Mouse (Mus musculus): ENCODE measurements around the gene Laptm5. TPM values are rescaled to one million over a fixed set of nuclear protein-coding genes. Genes with fewer than 3 reads are reported as not detected.

Gene Laptm5
- polyA plus RNA-seq, 1 experiment from 2014 or later = 25.9 TPM

GRCm38 (mm10) chr4:130921986-130922385 lies 9.1 kb downstream of the Laptm5 start:
- ATAC-seq (ENCODE audit: extremely low read depth, insufficient number of reproducible peaks, low FRiP score, low TSS enrichment) = no peak
- 59% methylated on average over 10 of the region's 10 CpGs for WGBS

GRCm38 (mm10) chr4:130926274-130926673 lies 13.3 kb downstream of the Laptm5 start:
- 0 out of 2 replicates have a peak, but pooled peaks cover 6% of the 10 kb centered on the region for H3K27me3 ChIP-seq (replicated peaks)
- H3K4me3 ChIP-seq = no peak overlapping the region
- no peak overlapping the region for H3K27ac ChIP-seq (replicated peaks)
- H3K4me2 ChIP-seq = no peak overlapping the region
- no peaks in the 10 kb centered on the region for H3K36me3 ChIP-seq
- no peak overlapping the region for H3K9ac ChIP-seq
- no peaks in the 10 kb centered on the region for H3K9me3 ChIP-seq
- WGBS = 49% methylated on average over 6 of the region's 6 CpGs
- no peak for ATAC-seq (ENCODE audit: extremely low read depth, insufficient number of reproducible peaks, low FRiP score, low TSS enrichment)
- peaks cover under 1% of the 10 kb centered on the region; the same call in 1 of the 2 replicates for H3K4me1 ChIP-seq

More at GRCm38 (mm10) chr4:130921986-130922385, 9.1 kb downstream of the Laptm5 start:
- Histone ChIP-seq H3K4me1 (peaks cover 18% of the 10 kb centered on the region), H3K4me3 (no peak overlapping the region), H3K27ac (replicated peaks) (no peak overlapping the region), H3K27me3 (replicated peaks) (no peaks in the 10 kb centered on the region), H3K9me3 (no peaks in the 10 kb centered on the region), H3K4me2 (no peak overlapping the region), H3K9ac (no peak overlapping the region), H3K36me3 (no peaks in the 10 kb centered on the region)

- no peak overlapping the region for H3K4me3 ChIP-seq
- ATAC-seq (ENCODE audit: extremely low read depth, insufficient number of reproducible peaks, low FRiP score, low TSS enrichment) = no peak
- no peak overlapping the region for H3K4me2 ChIP-seq
- H3K9me3 ChIP-seq = no peaks in the 10 kb centered on the region
- H3K9ac ChIP-seq = no peak overlapping the region
- H3K27ac ChIP-seq (replicated peaks) = no peak overlapping the region
- H3K36me3 ChIP-seq = no peaks in the 10 kb centered on the region
- 74% methylated on average over 12 of the region's 12 CpGs for WGBS
- H3K27me3 ChIP-seq (replicated peaks) = 0 out of 2 replicates have a peak, but pooled peaks cover 6% of the 10 kb centered on the region
- no peaks in the 10 kb centered on the region for H3K4me1 ChIP-seq
Observed at GRCm38 (mm10) chr4:130927821-130928220, 14.9 kb downstream of the Laptm5 start.

- Histone ChIP-seq H3K36me3 (no peaks in the 10 kb centered on the region), H3K9ac (no peak overlapping the region), H3K4me1 (0 out of 2 replicates have a peak, but pooled peaks cover 3% of the 10 kb centered on the region), H3K4me2 (no peak overlapping the region), H3K27ac (replicated peaks) (no peak overlapping the region), H3K27me3 (replicated peaks) (peaks cover 43% of the 10 kb centered on the region), H3K9me3 (no peaks in the 10 kb centered on the region), H3K4me3 (no peak overlapping the region)
- 42% methylated on average over 14 of the region's 14 CpGs for WGBS
- no peak for ATAC-seq (ENCODE audit: extremely low read depth, insufficient number of reproducible peaks, low FRiP score, low TSS enrichment)
Observed at GRCm38 (mm10) chr4:130942644-130943043, 29.7 kb downstream of the Laptm5 start.

GRCm38 (mm10) chr4:130944112-130944511 lies 31.2 kb downstream of the Laptm5 start, which contains the start of gene Matn1:
Gene Matn1 (plus strand): TSS chr4:130944385.
- no peak within 1 kb of the TSS for H3K4me3 ChIP-seq
- peaks cover 43% of the 10 kb centered on the region for H3K27me3 ChIP-seq (replicated peaks)
- ATAC-seq (ENCODE audit: extremely low read depth, insufficient number of reproducible peaks, low FRiP score, low TSS enrichment) = no peak
- no peaks in the 10 kb centered on the region for H3K36me3 ChIP-seq
- H3K27ac ChIP-seq (replicated peaks) = no peak within 1 kb of the TSS
- 21% methylated on average over 6 of the region's 6 CpGs for WGBS
- H3K9me3 ChIP-seq = no peaks in the 10 kb centered on the region
- no peak within 1 kb of the TSS for H3K9ac ChIP-seq
- H3K4me1 ChIP-seq = 0 out of 2 replicates have a peak, but pooled peaks cover 3% of the 10 kb centered on the region
- H3K4me2 ChIP-seq = no peak within 1 kb of the TSS

GRCm38 (mm10) chr4:130944779-130945178 lies 31.9 kb downstream of the Laptm5 start:
- H3K36me3 ChIP-seq = no peaks in the 10 kb centered on the region
- H3K27ac ChIP-seq (replicated peaks) = no peak overlapping the region
- no peak overlapping the region for H3K4me3 ChIP-seq
- 0 out of 2 replicates have a peak, but pooled peaks cover 3% of the 10 kb centered on the region for H3K4me1 ChIP-seq
- peaks cover 43% of the 10 kb centered on the region for H3K27me3 ChIP-seq (replicated peaks)
- no peak overlapping the region for H3K4me2 ChIP-seq
- 69% methylated on average over 7 of the region's 7 CpGs for WGBS
- H3K9ac ChIP-seq = no peak overlapping the region
- H3K9me3 ChIP-seq = no peaks in the 10 kb centered on the region
- ATAC-seq (ENCODE audit: extremely low read depth, insufficient number of reproducible peaks, low FRiP score, low TSS enrichment) = no peak

GRCm38 (mm10) chr4:130947094-130947647 lies 34.2 kb downstream of the Laptm5 start:
- H3K4me3 ChIP-seq = no peak overlapping the region
- no peaks in the 10 kb centered on the region for H3K36me3 ChIP-seq
- H3K9ac ChIP-seq = no peak overlapping the region
- H3K27me3 ChIP-seq (replicated peaks) = peaks cover 59% of the 10 kb centered on the region
- H3K4me1 ChIP-seq = 0 out of 2 replicates have a peak, but pooled peaks cover 3% of the 10 kb centered on the region
- no peak for ATAC-seq (ENCODE audit: extremely low read depth, insufficient number of reproducible peaks, low FRiP score, low TSS enrichment)
- WGBS = 14% methylated on average over 13 of the region's 13 CpGs
- no peaks in the 10 kb centered on the region for H3K9me3 ChIP-seq
- no peak overlapping the region for H3K4me2 ChIP-seq
- no peak overlapping the region for H3K27ac ChIP-seq (replicated peaks)

GRCm38 (mm10) chr4:130949821-130950384 lies 37.0 kb downstream of the Laptm5 start:
- Histone ChIP-seq H3K9ac (no peak overlapping the region), H3K4me2 (no peak overlapping the region), H3K4me3 (no peak overlapping the region), H3K27ac (replicated peaks) (no peak overlapping the region), H3K27me3 (replicated peaks) (peaks cover 49% of the 10 kb centered on the region), H3K4me1 (no peaks in the 10 kb centered on the region), H3K36me3 (no peaks in the 10 kb centered on the region), H3K9me3 (no peaks in the 10 kb centered on the region)
- ATAC-seq (ENCODE audit: extremely low read depth, insufficient number of reproducible peaks, low FRiP score, low TSS enrichment) = no peak
- 75% methylated on average over 35 of the region's 35 CpGs for WGBS

GRCm38 (mm10) chr4:130952531-130952930 lies 39.6 kb downstream of the Laptm5 start:
- H3K27ac ChIP-seq (replicated peaks) = no peak overlapping the region
- ATAC-seq (ENCODE audit: extremely low read depth, insufficient number of reproducible peaks, low FRiP score, low TSS enrichment) = no peak
- no peak overlapping the region for H3K4me2 ChIP-seq

GRCm38 (mm10) chr4:130957156-130957555 lies 44.2 kb downstream of the Laptm5 start:
- no peak overlapping the region for H3K4me2 ChIP-seq
- H3K9ac ChIP-seq = no peak overlapping the region
- no peak overlapping the region for H3K4me3 ChIP-seq
- peaks cover 40% of the 10 kb centered on the region for H3K27me3 ChIP-seq (replicated peaks)
- no peak for ATAC-seq (ENCODE audit: extremely low read depth, insufficient number of reproducible peaks, low FRiP score, low TSS enrichment)
- H3K36me3 ChIP-seq = no peaks in the 10 kb centered on the region
- no peaks in the 10 kb centered on the region for H3K4me1 ChIP-seq
- no peak overlapping the region for H3K27ac ChIP-seq (replicated peaks)
- 69% methylated on average over 10 of the region's 10 CpGs for WGBS
- H3K9me3 ChIP-seq = no peaks in the 10 kb centered on the region

More at GRCm38 (mm10) chr4:130952531-130952930, 39.6 kb downstream of the Laptm5 start:
- 41% methylated on average over 17 of the region's 17 CpGs for WGBS
- Histone ChIP-seq H3K36me3 (no peaks in the 10 kb centered on the region), H3K9me3 (no peaks in the 10 kb centered on the region), H3K4me3 (no peak overlapping the region), H3K27me3 (replicated peaks) (peaks cover 48% of the 10 kb centered on the region), H3K9ac (no peak overlapping the region), H3K4me1 (no peaks in the 10 kb centered on the region)

- peaks cover 38% of the 10 kb centered on the region for H3K27me3 ChIP-seq (replicated peaks)
- no peaks in the 10 kb centered on the region for H3K36me3 ChIP-seq
- no peaks in the 10 kb centered on the region for H3K4me1 ChIP-seq
- no peak overlapping the region for H3K4me3 ChIP-seq
- no peak for ATAC-seq (ENCODE audit: extremely low read depth, insufficient number of reproducible peaks, low FRiP score, low TSS enrichment)
- no peaks in the 10 kb centered on the region for H3K9me3 ChIP-seq
- H3K9ac ChIP-seq = no peak overlapping the region
- WGBS = 59% methylated on average over 5 of the region's 5 CpGs
- no peak overlapping the region for H3K4me2 ChIP-seq
- H3K27ac ChIP-seq (replicated peaks) = no peak overlapping the region
Observed at GRCm38 (mm10) chr4:130958812-130959211, 45.9 kb downstream of the Laptm5 start.

GRCm38 (mm10) chr4:130959678-130960077 lies 46.8 kb downstream of the Laptm5 start:
- H3K27ac ChIP-seq (replicated peaks) = no peak overlapping the region
- no peaks in the 10 kb centered on the region for H3K9me3 ChIP-seq
- peaks cover 33% of the 10 kb centered on the region for H3K27me3 ChIP-seq (replicated peaks)
- WGBS = 50% methylated on average over 6 of the region's 6 CpGs
- H3K9ac ChIP-seq = no peak overlapping the region
- no peak for ATAC-seq (ENCODE audit: extremely low read depth, insufficient number of reproducible peaks, low FRiP score, low TSS enrichment)
- H3K36me3 ChIP-seq = no peaks in the 10 kb centered on the region
- no peak overlapping the region for H3K4me2 ChIP-seq
- H3K4me1 ChIP-seq = no peaks in the 10 kb centered on the region
- H3K4me3 ChIP-seq = no peak overlapping the region

All from heart, embryonic 13.5 days (tissue).